Mouse (Mus musculus) layer of hippocampus, adult 2 months (tissue): Measurements from ENCODE around the gene Gm43517. TPM values are rescaled to one million over a fixed set of nuclear protein-coding genes. Genes with fewer than 3 reads are reported as not detected.

Experiments
- DNase-seq, 2 experiments: peaks; one replicate each; pipeline ENCODE4 v3.0.0; 2022; ENCODE audit warnings: low spot score in 2 of 2
- H3K27ac ChIP-seq: fragments of 200-600 bp; 2 replicates; pipeline ENCODE4 v1.8.1; 2022
- H3K4me3 ChIP-seq: fragments of 200-600 bp; 2 replicates; pipeline ENCODE4 v1.8.1; 2022; ENCODE audit warnings: mild to moderate bottlenecking
- CTCF ChIP-seq: fragments of 200-600 bp; conservative IDR thresholded peaks from 2 replicates; pipeline ENCODE4 v1.8.1; 2022; ENCODE audit warnings: antibody characterized with exemption, mild to moderate bottlenecking, moderate library complexity
- total RNA-seq, 2 experiments: library from RNA; stranded (reverse); gene quantifications; 2 replicates each; pipeline ENCODE4 v1.2.3; 2021

Gene Gm43517
- total RNA-seq, 2 experiments from 2014 or later = 11.7 to 12.8 TPM

DNA sequence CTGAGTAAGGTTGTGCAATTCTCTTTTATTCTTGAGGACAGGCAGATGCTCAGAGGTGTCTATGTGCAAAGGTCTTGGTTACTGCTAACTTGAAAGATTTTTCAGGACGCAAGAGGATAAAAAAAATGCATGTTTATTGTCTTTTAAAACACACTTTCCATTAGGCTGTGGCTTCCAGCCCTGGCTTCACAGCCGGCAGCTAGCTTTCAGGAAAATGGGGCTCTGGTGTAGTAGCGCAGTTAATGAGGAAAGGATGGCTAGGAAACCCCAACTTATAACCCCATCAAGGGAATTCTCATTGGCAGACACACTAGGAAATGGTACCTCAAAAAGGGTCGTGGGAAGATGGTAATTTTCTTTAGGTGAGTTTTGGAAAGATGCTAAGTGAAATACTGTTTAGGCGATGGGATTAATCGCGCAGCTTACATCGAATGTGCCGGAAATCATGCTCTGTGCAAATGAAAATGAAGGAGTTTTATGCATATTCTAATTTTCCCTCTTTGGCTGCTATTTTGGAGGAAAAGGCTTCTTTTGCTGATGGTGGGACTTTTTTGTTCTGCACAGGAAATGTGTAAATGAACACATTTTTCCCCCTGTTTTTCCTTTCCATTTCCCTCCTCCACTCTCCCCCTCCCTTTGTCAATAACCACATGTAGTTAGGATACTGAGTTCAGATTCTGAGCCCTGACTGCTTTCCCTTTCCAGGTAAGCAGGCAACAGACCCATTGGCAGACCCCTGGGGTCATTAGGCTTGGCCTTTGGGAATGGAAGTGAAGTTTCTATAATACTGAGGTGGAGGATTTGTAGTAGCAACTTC, 15.3 kb downstream of the Gm43517 start:
- DNase-seq = no peak
- Histone ChIP-seq H3K27ac (peak overlapping the region; percentile 100), H3K4me3 (peak overlapping the region; percentile 65)
- no peak for TF ChIP-seq CTCF

DNA sequence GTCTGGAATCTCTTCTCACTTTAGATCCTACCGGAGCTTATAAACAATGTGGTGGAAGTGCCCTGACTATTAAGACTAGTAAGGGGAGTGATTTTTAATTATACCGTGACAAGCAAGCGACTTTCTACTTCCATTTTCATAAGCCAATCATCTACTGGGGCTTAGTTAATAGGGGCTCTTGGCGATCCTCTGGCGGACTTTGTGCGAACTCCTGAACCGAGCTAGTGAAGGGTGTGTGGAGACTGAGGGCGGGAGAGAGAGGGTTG, 15.8 kb downstream of the Gm43517 start:
- peak overlapping the region; percentile 100 for H3K27ac ChIP-seq
- 0 out of 2 replicates have a peak, but pooled peaks have one; percentile 11 for TF ChIP-seq CTCF

DNA sequence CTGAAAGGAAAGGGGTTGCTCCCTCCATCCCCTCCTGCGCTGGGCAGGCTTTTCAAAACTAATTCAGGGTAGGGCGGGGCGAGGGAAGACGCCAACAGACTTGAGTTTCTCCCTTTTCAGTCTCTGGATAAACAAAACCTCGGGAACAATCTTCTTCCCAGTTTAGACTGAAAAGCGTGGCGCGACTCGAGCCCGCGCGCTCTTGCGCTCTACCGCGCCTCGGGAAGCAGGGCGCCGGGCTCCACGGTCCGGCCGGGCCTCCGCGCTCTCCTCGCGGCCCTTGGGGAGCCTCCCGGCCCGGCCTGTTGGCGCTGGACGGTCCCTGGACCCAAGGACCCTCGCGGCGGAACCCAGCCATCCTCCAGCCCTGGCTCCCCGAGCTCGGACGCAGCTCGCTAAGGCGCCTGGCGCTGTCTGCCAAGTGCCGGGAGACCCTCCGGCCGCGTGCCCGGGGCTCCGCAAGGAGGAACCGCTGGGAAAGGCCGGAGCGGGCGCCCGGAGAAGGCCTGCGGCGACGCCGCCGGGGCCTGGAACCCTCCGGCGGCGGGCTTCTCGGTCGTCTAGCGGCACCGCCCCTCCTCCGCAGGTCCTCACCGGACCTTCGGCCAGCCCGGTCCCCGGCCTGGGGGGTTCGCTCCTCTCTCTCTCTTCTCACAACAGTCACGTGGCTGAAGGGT, 16.3 kb downstream of the Gm43517 start:
- Histone ChIP-seq H3K27ac (peak overlapping the region; percentile 100), H3K4me3 (peak overlapping the region; percentile 65)

More for the DNA sequence above, 15.8 kb downstream of the Gm43517 start:
- DNase-seq = no peak
- H3K4me3 ChIP-seq = peak overlapping the region; percentile 65

DNA sequence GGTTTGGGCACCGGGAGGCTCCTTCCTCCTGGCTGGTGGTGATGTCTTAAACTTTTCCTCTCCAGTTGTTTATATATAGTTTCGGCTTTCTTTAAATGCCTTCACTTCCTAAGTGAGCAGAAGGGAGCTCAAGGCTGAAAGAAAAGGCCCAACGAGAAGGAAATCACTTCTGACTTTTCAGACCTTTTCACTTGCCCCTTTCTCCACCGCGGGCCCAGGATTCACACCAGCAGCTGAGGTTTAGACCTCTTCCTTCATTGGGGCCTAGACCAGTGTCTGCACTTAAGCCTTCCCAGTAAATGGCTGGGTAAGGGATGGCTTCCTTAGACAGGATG, 16.8 kb downstream of the Gm43517 start:
- Histone ChIP-seq H3K4me3 (peak overlapping the region; percentile 65), H3K27ac (peak overlapping the region; percentile 100)
- DNase-seq = no peak
- TF ChIP-seq CTCF = no peak

More for the DNA sequence above, 16.3 kb downstream of the Gm43517 start:
- peak; percentile 63 to 81 for DNase-seq
- no peak for TF ChIP-seq CTCF

DNA sequence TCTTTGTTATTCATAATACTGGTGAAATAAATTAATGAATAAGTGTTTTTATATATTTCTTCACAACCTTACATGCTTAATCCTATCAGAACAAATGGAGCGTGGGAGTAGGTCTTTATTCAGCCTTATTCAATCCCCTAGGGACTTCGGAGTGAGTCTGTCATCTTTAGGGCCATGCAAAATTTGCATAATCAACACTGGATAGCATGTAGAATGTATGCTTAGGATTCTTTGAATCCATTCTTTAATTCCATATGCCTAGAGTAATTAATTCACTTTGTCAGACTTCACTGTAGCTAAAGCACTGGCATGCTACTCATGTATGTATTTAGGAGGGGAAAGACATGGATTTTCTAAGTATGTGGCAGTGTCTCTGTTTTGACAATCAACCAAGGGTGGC, 24.9 kb downstream of the Gm43517 start:
- no peak overlapping the region for H3K4me3 ChIP-seq
- peak overlapping the region; percentile 15; the same call in 1 of the 2 replicates for H3K27ac ChIP-seq
- no peak for DNase-seq
- no peak for TF ChIP-seq CTCF

DNA sequence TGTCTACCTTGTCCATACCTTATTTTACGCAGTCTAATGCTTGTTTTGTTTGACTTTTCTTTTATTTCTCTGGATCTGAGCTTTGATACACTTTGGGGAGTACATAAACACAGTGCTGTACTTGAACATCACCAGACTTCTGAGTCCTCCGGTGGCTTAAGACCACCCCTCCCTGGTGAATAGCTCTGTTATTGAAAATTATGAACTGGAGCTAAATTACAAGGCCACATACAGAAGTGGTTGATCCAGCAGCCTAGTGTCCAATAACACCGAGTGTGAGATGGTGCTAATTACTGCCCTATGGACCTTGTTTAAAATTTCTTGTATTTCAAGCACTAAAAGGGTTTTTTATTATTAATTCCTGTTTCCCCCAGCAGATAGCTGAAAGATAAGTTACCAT, 33.0 kb downstream of the Gm43517 start:
- H3K4me3 ChIP-seq = no peak overlapping the region
- TF ChIP-seq CTCF = no peak
- no peak overlapping the region for H3K27ac ChIP-seq
- DNase-seq = no peak

Other genes with a start within 250 kb of the Gm43517 start
- gene Foxg1, start 2.5 kb upstream of the Gm43517 start, total RNA-seq = 100 to 1,000 TPM; 149 to 167 TPM